Mouse (Mus musculus) adrenal gland (tissue): ENCODE results near the gene Dcdc2a.

Experiments
- intact Hi-C: fragments of 180-260 bp; cut with DNase I; formaldehyde crosslinking; loops from one replicate; pipeline ENCODE4 v1.15.1; 2025

Gene Dcdc2a

DNA sequence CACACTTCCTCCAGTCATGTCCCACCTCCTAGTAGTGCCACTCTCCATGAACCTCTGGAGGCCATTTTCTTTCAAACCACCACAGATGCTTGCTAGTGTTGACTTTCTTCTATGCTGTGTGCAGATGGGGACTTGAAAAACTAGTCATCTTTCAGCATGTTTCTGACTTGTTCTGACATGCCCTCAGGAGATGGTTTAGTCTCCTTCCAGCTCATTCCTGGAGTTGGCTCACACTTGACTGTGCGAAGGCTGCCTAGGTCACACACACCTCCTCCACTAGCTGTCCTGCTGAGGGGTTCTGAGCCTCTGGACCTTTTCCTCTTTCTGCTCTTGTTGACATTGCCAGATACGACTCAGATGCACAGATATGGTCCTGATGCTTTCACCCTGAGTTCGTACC lies 106.8 kb downstream of the Dcdc2a start:
- intact Hi-C loops: no loop called here

- intact Hi-C loops: no loop called here
These were observed 113.1 kb downstream of the Dcdc2a start for GRCm38 (mm10) chr13:25168891-25169290.

GRCm38 (mm10) chr13:25177835-25178234 lies 122.0 kb downstream of the Dcdc2a start:
- intact Hi-C loops: no loop called here

GRCm38 (mm10) chr13:25178236-25179001 lies 122.6 kb downstream of the Dcdc2a start:
- intact Hi-C loops: no loop called here

GRCm38 (mm10) chr13:25186436-25187325 lies 130.9 kb downstream of the Dcdc2a start:
- intact Hi-C loops: loop anchor here (5.0 kb wide), 1 partner anchor 161 kb away; no protein-coding TSS in a partner anchor

DNA sequence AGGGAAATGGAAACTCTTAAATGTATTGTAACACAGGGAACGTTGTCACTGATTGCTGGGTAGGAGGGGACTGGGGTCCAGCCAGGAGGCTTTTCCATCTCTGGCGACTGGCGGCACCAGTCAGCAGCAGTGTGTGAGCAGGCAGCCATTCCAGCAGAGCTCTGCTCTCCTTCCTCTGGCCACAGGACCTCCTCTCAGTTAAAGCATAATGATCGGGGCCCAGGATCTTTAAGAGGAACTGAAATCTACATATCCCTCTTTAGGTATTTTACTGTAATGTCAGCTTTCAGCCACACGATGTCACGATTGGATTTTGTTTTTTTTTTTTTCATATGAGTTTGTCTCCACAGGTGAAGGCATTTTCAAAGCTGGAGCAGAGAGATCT lies 131.5 kb downstream of the Dcdc2a start:
- intact Hi-C loops: loop anchor here (5.0 kb wide), 1 partner anchor 160 kb away; no protein-coding TSS in a partner anchor

DNA sequence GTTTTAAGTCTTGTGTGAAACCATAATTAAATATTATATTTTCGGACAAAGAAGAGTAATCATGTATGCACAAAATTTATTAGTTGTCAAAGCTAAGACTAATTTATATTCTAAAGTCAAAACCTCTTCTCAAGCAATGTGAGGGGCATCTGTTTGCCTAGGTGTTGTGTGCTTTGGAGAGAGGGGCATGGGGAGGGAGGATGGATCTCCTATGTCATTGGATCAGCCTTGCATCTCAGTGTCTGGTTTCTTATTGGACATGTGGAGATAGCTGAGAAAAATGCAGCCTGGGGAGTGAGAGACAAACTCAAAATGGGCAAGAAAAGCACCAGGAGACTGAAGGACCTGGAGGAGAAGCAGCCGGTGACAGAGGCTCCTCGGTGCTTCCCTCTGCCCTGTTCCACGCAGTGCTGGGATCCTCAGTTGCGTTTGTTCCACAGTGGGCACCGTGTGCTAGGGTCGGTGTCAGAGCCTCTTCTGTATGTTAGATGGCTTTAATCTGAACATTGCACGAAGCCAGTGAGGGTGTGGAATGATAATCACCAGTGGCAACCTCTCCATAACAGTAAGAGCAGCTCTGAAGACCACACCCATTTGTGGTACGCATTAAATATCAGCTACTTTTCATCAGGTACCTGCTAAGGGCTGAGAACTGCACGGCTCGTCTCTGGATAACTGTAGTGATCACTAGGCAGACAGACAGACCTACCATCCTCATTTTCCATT lies 133.8 kb downstream of the Dcdc2a start:
- intact Hi-C loops: loop anchor here (5.0 kb wide), 1 partner anchor 158 kb away; no protein-coding TSS in a partner anchor

- intact Hi-C loops: no loop called here
These were observed 134.4 kb downstream of the Dcdc2a start for GRCm38 (mm10) chr13:25190218-25190617.

GRCm38 (mm10) chr13:25195706-25196105 lies 139.9 kb downstream of the Dcdc2a start:
- intact Hi-C loops: no loop called here

GRCm38 (mm10) chr13:25199916-25200315 lies 144.1 kb downstream of the Dcdc2a start:
- intact Hi-C loops: no loop called here

GRCm38 (mm10) chr13:25206950-25207349 lies 151.1 kb downstream of the Dcdc2a start:
- intact Hi-C loops: no loop called here

GRCm38 (mm10) chr13:25218394-25218793 lies 162.6 kb downstream of the Dcdc2a start:
- intact Hi-C loops: no loop called here

GRCm38 (mm10) chr13:25220186-25220787 lies 164.5 kb downstream of the Dcdc2a start:
- intact Hi-C loops: no loop called here

DNA sequence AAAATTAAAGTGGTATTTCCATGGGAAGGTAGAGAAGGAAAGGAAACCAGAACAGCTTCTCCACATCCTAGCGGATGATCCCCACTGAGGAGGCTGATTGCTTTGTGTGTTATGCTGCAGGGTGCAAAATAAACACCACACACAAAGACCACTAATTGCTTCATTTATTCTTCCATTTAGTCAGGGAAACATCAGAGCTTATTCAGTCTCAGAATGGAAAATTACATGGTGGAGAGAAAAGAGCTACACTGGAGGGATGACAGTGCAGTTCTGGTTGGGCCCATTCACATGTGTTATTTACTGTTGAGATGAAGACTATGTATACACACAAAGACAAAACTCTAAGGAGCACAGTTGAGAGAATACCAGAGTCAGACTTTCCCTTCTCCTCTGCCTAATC lies 196.1 kb downstream of the Dcdc2a start:
- intact Hi-C loops: no loop called here

DNA sequence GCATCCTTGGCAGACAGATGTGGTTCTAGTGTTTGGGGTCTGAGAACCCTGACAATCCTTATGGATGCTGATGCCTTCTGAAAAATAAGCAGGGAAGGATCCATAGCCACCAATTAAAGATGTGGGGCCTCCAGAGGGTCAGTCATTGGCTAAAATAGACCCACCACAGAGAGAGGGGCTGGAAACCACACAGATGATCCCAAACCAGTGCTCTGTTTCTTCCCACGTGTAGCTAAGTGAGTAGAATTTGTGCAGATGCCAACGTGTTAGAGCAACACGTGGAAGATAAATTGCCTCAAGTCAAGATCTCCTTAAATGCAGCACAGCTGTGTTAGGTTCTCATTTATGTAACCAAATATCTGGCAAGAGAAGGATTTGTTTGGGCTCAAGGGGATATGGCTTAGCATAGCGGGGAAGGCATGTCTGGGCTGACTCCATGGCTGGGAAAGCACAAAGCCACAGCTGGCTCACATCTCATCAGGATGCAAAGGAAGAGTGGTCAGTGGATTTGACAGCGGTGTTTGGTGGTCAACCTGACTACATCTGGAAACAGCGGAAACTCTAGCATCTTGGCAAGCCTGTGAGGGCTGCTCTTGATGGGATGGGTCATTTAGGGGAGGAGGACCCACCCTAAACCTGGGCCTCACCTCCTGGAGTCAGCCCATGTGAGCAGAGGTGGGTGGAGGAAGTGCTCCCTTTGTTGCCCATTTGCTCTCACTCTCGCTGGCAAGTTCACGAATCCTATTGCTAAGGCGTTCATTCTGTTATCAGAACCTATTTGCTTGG lies 198.9 kb downstream of the Dcdc2a start:
- intact Hi-C loops: no loop called here

DNA sequence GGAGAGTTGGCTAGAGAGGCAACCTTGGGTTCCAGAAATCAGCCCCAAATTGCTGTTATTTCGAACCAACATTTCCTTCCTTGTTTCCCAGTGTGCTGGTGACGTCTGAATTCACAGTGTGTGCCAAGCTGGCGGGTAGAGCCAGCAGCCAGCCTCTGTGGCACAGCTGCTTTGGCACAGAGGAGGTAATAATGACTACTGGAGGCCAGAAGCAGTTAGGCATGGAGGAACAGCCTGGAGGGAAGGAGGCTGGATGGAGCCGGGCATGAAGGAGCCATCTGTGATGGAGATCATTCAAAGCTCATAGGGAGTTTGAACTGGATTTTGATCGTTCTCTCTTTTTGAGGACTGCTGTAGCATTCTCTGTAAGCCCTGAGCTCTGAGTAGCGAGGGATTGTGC lies 201.8 kb downstream of the Dcdc2a start:
- intact Hi-C loops: no loop called here
